Mouse (Mus musculus): ENCODE results near the gene Chrnb1. TPM values are rescaled to one million over a fixed set of nuclear protein-coding genes. Genes with fewer than 3 reads are reported as not detected.

The Chrnb1 gene
- total RNA-seq, 2 experiments from 2014 or later, result 95.1 to 110 TPM

GRCm38 (mm10) chr11:69751635-69752034, 44.1 kb downstream of the Chrnb1 start:
- DNase-seq (ENCODE audit: low spot score in 2 of 2), result no peak

Other genes starting within 250 kb of the Chrnb1 start
- gene Dnah2, start 246.8 kb downstream of the Chrnb1 start, total RNA-seq (2021), result under 1 TPM; 0.47 to 0.93 TPM
- 1 to 10 TPM; 1.9 to 2.7 TPM for gene Efnb3, start 235.7 kb downstream of the Chrnb1 start, total RNA-seq (2021)
- 1 to 10 TPM; 6.8 to 7.9 TPM for gene Wrap53, start 215.7 kb downstream of the Chrnb1 start, total RNA-seq (2021)
- 10 to 100 TPM; 51.1 to 51.9 TPM for gene Trp53, start 215.6 kb downstream of the Chrnb1 start, total RNA-seq (2021)
- 100 to 1,000 TPM; 227 to 249 TPM for gene Atp1b2, start 190.0 kb downstream of the Chrnb1 start, total RNA-seq (2021)
- not detected for gene Shbg, start 178.0 kb downstream of the Chrnb1 start, total RNA-seq (2021)
- gene Sat2, start 173.9 kb downstream of the Chrnb1 start, total RNA-seq (2021), result 1 to 10 TPM; 7.8 to 8.8 TPM
- gene Fxr2, start 163.0 kb downstream of the Chrnb1 start, total RNA-seq (2021), result 10 to 100 TPM; 90.3 to 94.0 TPM
- gene Sox15, start 140.6 kb downstream of the Chrnb1 start, total RNA-seq (2021), result not detected
- gene Mpdu1, start 133.3 kb downstream of the Chrnb1 start, total RNA-seq (2021), result 10 to 100 TPM; 31.6 to 33.0 TPM
- gene Cd68, start 129.8 kb downstream of the Chrnb1 start, total RNA-seq (2021), result 10 to 100 TPM; 13.1 to 14.0 TPM
- gene Eif4a1, start 123.5 kb downstream of the Chrnb1 start, total RNA-seq (2021), result 100 to 1,000 TPM; 295 to 317 TPM
- 10 to 100 TPM; 43.5 to 45.9 TPM for gene Senp3, start 113.9 kb downstream of the Chrnb1 start, total RNA-seq (2021)
- gene Tnfsf13, start 110.2 kb downstream of the Chrnb1 start, total RNA-seq (2021), result 1 to 10 TPM; 1.0 to 2.9 TPM
- 10 to 100 TPM; 22.3 to 22.9 TPM for gene Tnfsf12, start 100.1 kb downstream of the Chrnb1 start, total RNA-seq (2021)
- 1 to 10 TPM; 4.3 to 4.6 TPM for gene Tnfsfm13, start 99.8 kb downstream of the Chrnb1 start, total RNA-seq (2021)
- gene Polr2a, start 37.3 kb downstream of the Chrnb1 start, total RNA-seq (2021), result 10 to 100 TPM; 66.4 to 72.2 TPM
- gene Slc35g3, start 34.0 kb downstream of the Chrnb1 start, total RNA-seq (2021), result under 1 TPM in 1 of 2 experiments, not detected in 1; 0.25 TPM
- 10 to 100 TPM; 26.7 to 30.5 TPM for gene Zbtb4, start 30.0 kb downstream of the Chrnb1 start, total RNA-seq (2021)
- 10 to 100 TPM; 10.1 to 13.8 TPM for gene Fgf11, start 5.9 kb upstream of the Chrnb1 start, total RNA-seq (2021)
- gene Tmem102, start 9.7 kb upstream of the Chrnb1 start, total RNA-seq (2021), result not detected
- not detected for gene Gm39566, start 19.4 kb upstream of the Chrnb1 start, total RNA-seq (2021)
- gene Spem2, start 22.5 kb upstream of the Chrnb1 start, total RNA-seq (2021), result not detected
- under 1 TPM in 1 of 2 experiments, not detected in 1; 0.34 TPM for gene Spem1, start 26.2 kb upstream of the Chrnb1 start, total RNA-seq (2021)
- 10 to 100 TPM; 22.3 to 23.2 TPM for gene Nlgn2, start 41.8 kb upstream of the Chrnb1 start, total RNA-seq (2021)
- gene Tmem256, start 42.6 kb upstream of the Chrnb1 start, total RNA-seq (2021), result 100 to 1,000 TPM in 1 of 2 experiments, 10 to 100 TPM in 1; 97.5 to 141 TPM
- gene Plscr3, start 50.4 kb upstream of the Chrnb1 start, total RNA-seq (2021), result 10 to 100 TPM; 39.3 to 41.4 TPM
- under 1 TPM in 1 of 2 experiments, not detected in 1; 0.13 TPM for gene Tnk1, start 62.8 kb upstream of the Chrnb1 start, total RNA-seq (2021)
- gene Tmem95, start 82.1 kb upstream of the Chrnb1 start, total RNA-seq (2021), result not detected
- gene Kctd11, start 85.5 kb upstream of the Chrnb1 start, total RNA-seq (2021), result 1 to 10 TPM; 3.5 to 4.7 TPM
- 1 to 10 TPM in 1 of 2 experiments, under 1 TPM in 1; 0.65 to 1.1 TPM for gene Acap1, start 99.6 kb upstream of the Chrnb1 start, total RNA-seq (2021)
- gene 2810408A11Rik, start 105.0 kb upstream of the Chrnb1 start, total RNA-seq (2021), result 1 to 10 TPM; 3.2 to 4.1 TPM
- 10 to 100 TPM; 32.3 to 36.9 TPM for gene Neurl4, start 105.1 kb upstream of the Chrnb1 start, total RNA-seq (2021)
- gene Gps2, start 117.9 kb upstream of the Chrnb1 start, total RNA-seq (2021), result 10 to 100 TPM; 35.9 to 44.5 TPM
- gene Eif5a, start 126.0 kb upstream of the Chrnb1 start, total RNA-seq (2021), result 100 to 1,000 TPM; 565 to 571 TPM
- gene Ybx2, start 139.9 kb upstream of the Chrnb1 start, total RNA-seq (2021), result 1 to 10 TPM; 5.1 to 6.4 TPM
- gene Slc2a4, start 152.2 kb upstream of the Chrnb1 start, total RNA-seq (2021), result 100 to 1,000 TPM; 111 to 142 TPM
- under 1 TPM in 1 of 2 experiments, not detected in 1; 0.34 TPM for gene Cldn7, start 168.8 kb upstream of the Chrnb1 start, total RNA-seq (2021)
- 100 to 1,000 TPM; 204 to 229 TPM for gene Ctdnep1, start 185.2 kb upstream of the Chrnb1 start, total RNA-seq (2021)
- 10 to 100 TPM; 61.9 to 63.7 TPM for gene Elp5, start 186.6 kb upstream of the Chrnb1 start, total RNA-seq (2021)
- 100 to 1,000 TPM; 234 to 246 TPM for gene Gabarap, start 195.2 kb upstream of the Chrnb1 start, total RNA-seq (2021)
- gene Phf23, start 199.8 kb upstream of the Chrnb1 start, total RNA-seq (2021), result 10 to 100 TPM; 31.5 to 34.7 TPM
- gene Dvl2, start 204.7 kb upstream of the Chrnb1 start, total RNA-seq (2021), result 10 to 100 TPM; 19.1 to 22.8 TPM
- 100 to 1,000 TPM; 233 to 241 TPM for gene Acadvl, start 219.5 kb upstream of the Chrnb1 start, total RNA-seq (2021)
- 10 to 100 TPM; 23.9 to 33.8 TPM for gene Dlg4, start 221.0 kb upstream of the Chrnb1 start, total RNA-seq (2021)